Mouse (Mus musculus): ENCODE data around the gene Epx.

Epx gene

GRCm38 (mm10) chr11:87840676-87841075 is 34.7 kb downstream of the Epx start:
- DNase-seq (ENCODE audit: low read depth, low spot score), result no peak

DNA sequence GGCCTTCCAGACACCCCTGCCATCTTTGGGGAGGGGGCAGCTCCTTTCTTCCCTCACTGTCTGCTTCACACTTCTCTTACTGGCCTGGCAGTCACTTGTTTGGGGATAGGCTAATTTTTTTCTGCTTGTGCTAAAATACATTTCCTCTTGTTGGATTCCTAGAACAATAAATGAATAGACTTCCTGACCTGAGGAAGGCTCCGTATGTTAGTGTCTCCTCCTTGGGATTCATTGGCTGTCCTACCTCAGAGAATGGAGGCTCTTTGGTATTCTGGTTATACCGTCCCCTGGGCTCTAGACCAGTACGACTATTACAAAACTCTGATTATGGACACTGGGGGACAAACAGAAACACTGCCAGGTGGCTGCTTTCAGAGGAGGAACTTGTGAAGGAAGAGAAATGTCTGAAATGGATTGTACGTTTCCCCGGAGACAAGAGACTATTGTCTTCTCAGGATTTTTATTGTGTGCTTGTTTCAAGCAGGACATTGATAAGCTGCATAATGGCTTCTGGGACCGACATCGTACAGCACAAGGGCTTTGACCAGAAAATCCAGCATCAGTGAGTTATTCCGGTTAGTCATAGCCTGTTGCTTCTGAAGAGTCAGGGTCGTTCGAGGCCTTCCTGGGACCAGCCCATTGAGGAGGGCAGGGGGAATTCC is 47.0 kb downstream of the Epx start, which contains the start of gene Lpo:
Gene Lpo, minus strand, starts transcription at position 51 of the 662 bp plus-strand sequence.
- DNase-seq (ENCODE audit: low read depth, low spot score), result no peak

DNA sequence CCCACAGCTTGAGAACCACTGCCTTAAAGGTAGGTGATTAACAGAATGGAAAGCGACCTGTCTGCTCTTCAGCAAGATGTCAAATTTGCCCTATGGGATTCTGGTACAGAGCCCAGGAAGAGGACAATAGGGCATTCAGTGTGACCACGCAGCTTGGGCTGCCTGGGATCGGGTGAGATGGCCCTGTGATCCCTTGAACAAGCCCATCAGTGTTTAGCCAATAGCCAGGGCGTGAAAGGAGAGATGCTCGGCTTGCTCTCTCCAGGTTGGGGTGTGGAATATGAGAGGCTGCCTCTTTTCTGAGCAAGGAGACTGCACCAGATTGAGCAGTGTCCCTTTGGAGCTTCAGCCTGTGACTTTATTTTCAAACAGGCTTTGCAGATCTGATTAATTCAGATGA is 53.8 kb downstream of the Epx start:
- no peak for DNase-seq (ENCODE audit: low read depth, low spot score)

- DNase-seq (ENCODE audit: low read depth, low spot score), result peak; percentile 53
Measured at GRCm38 (mm10) chr11:87817443-87817773, 57.9 kb downstream of the Epx start.

DNA sequence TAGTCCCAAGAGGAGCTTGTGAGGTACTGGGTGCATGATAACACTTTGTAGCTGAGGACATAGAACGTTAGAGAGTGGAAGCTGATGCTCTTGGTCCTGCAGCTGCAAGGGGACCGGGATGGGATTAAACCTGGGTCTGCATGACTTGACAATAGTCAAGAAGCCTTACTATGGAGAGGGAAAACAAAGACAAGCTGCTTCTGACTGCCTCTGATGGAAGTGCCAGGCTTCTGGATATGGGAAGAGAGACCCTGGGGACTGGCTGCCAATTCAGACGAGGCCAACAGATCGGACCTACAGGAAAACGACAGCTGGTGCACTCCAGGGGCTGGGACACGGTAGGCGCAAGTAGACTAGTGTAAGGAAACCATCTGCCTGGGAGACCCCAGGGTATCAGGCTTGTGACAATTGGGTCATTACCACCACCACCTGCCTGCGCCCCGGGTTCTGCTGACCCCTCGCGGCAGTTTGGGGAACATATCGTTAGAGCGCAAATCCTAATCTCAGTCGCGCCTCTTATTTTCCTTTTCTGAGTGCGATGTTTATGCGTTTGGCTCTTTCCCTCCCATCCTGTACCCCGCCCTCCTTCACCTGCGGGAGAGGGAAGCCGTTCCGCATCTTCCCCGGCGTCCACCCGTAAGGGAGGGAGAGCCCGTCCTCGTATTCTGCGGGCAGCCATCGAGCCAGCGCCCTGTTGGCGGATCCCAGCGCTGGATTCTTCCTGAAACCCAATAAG is 58.5 kb downstream of the Epx start:
- DNase-seq (ENCODE audit: low read depth, low spot score), result peak; percentile 46

GRCm38 (mm10) chr11:87814831-87815230 is 60.5 kb downstream of the Epx start:
- no peak for DNase-seq (ENCODE audit: low read depth, low spot score)
